Mouse (Mus musculus) embryonic facial prominence, embryonic 11.5 days (tissue): ENCODE measurements around the gene Gm2888. TPM values are rescaled to one million over a fixed set of nuclear protein-coding genes. Genes with fewer than 3 reads are reported as not detected.
A peak's percentile ranks its signal among the peaks of the same experiment; 100 is the strongest.
"Not testable (repeated sequence)": the region's sequence is repeated elsewhere in the genome, so short reads cannot be mapped to it uniquely, and the experiment has no call there.

Experiments
- ATAC-seq: fragments of 200-750 bp; cut with Nextera tagmentation; replicated peaks from 2 replicates; pipeline ENCODE4 v1.8.0; 2017; ENCODE audit warnings: low read depth; ENCODE audit not compliant: insufficient number of reproducible peaks, low FRiP score, low TSS enrichment
- DNase-seq: peaks from one replicate; pipeline ENCODE4 v3.0.0-alpha.2; 2015; ENCODE audit warnings: low spot score
- H3K27ac ChIP-seq: fragments of 300-500 bp; sonication (generic); replicated peaks from 2 replicates; pipeline ENCODE4 v1.5.1; 2014; ENCODE audit warnings: mild to moderate bottlenecking, low read depth, low read length, control low read depth
- H3K27me3 ChIP-seq: fragments of 300-500 bp; sonication (generic); 2 replicates; pipeline ENCODE4 v1.6.1; 2014; ENCODE audit warnings: mild to moderate bottlenecking, low read length, moderate library complexity, mixed read lengths; ENCODE audit not compliant: control insufficient read depth, insufficient read depth
- H3K36me3 ChIP-seq: fragments of 300-500 bp; sonication (generic); replicated peaks from 2 replicates; pipeline ENCODE4 v1.6.1; 2014; ENCODE audit warnings: low read depth, mild to moderate bottlenecking, low read length, moderate library complexity, mixed read lengths; ENCODE audit not compliant: control insufficient read depth, insufficient read depth
- H3K4me1 ChIP-seq: fragments of 300-500 bp; sonication (generic); 2 replicates; pipeline ENCODE4 v1.6.1; 2014; ENCODE audit warnings: low read length, mixed read lengths; ENCODE audit not compliant: control insufficient read depth, insufficient read depth
- H3K4me2 ChIP-seq: fragments of 300-500 bp; sonication (generic); 2 replicates; pipeline ENCODE4 v1.6.1; 2014; ENCODE audit warnings: low read depth, mild to moderate bottlenecking, control low read depth, low read length, moderate library complexity
- H3K4me3 ChIP-seq: fragments of 300-500 bp; sonication (generic); 2 replicates; pipeline ENCODE4 v1.5.1; 2014; ENCODE audit warnings: low read depth, low read length, control low read depth
- H3K9ac ChIP-seq: fragments of 300-500 bp; sonication (generic); replicated peaks from 2 replicates; pipeline ENCODE4 v1.6.1; 2014; ENCODE audit warnings: mild to moderate bottlenecking, control low read depth, low read length
- H3K9me3 ChIP-seq: fragments of 300-500 bp; sonication (generic); replicated peaks from 2 replicates; pipeline ENCODE4 v1.6.1; 2016; ENCODE audit warnings: mild to moderate bottlenecking, low read length, inconsistent platforms, mixed read lengths; ENCODE audit not compliant: control insufficient read depth
- WGBS: fragments of 180-500 bp; shearing (Covaris S2); extraction: QIAGEN DNeasy Blood & Tissue Kit; methylation state at CpG from one replicate; pipeline ENCODE4 v1.1.7; 2014; 5-methylcytosine and 5-hydroxymethylcytosine counted together
- polyA plus RNA-seq: library from polyadenylated mRNA; unstranded; fragments of >200 nt; fragmentation: Nextera tagmentation; extraction: Ambion mirVana; gene quantifications from 2 replicates; pipeline ENCODE4 v1.2.1, GENCODE M21; 2014

Gene Gm2888
- 0.11 TPM in 1 of 2 replicates, not detected in the other for polyA plus RNA-seq

- H3K36me3 ChIP-seq, ATAC-seq, H3K27ac ChIP-seq, H3K9me3 ChIP-seq, H3K4me2 ChIP-seq, H3K4me3 ChIP-seq, H3K27me3 ChIP-seq, H3K9ac ChIP-seq, DNase-seq, H3K4me1 ChIP-seq: not testable (repeated sequence)
- WGBS, result 55% methylated on average over 2 of the region's 3 CpGs
Measured at GRCm38 (mm10) chr14:3029702-3030101, at the start of gene Gm2888. TSS of gene Gm2888 (plus strand) at chr14:3030002.

- not testable (repeated sequence) for ATAC-seq, H3K27me3 ChIP-seq, H3K4me1 ChIP-seq, H3K9me3 ChIP-seq, H3K27ac ChIP-seq, H3K36me3 ChIP-seq
- H3K4me3 ChIP-seq, result peak within 1 kb of the TSS; percentile 43
- peak within 1 kb of the TSS; percentile 54 for H3K4me2 ChIP-seq
- DNase-seq, result peak; percentile 31
- peak within 1 kb of the TSS; percentile 55 for H3K9ac ChIP-seq
- 5% methylated on average over 13 of the region's 40 CpGs for WGBS
Measured at GRCm38 (mm10) chr14:3048727-3049512, 19.1 kb downstream of the Gm2888 start, which contains the start of gene Gm2897. TSS of gene Gm2897 (plus strand) at chr14:3049285.

DNA sequence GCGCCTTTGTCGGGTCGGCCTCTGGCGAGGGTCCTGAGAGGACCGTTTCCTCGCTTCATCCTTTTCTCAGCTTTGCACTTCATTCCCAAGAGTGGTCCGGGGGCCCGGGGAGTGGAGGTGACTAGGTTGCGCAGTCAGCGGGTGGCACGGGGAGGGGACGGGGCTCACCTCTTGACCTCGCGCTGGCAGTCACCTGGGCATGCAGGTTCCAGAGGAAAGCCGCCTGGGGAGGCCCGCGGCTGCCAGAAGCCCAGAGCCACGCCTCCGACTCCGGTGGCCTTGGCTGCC is 19.7 kb downstream of the Gm2888 start:
- ATAC-seq, H3K36me3 ChIP-seq, H3K4me1 ChIP-seq, H3K27me3 ChIP-seq, H3K9me3 ChIP-seq, H3K27ac ChIP-seq: not testable (repeated sequence)
- WGBS, result 0% methylated on average over 13 of the region's 20 CpGs
- Histone ChIP-seq H3K9ac (peak overlapping the region; percentile 55; the same call in 1 of the 2 replicates), H3K4me3 (peak overlapping the region; percentile 43), H3K4me2 (peak overlapping the region; percentile 54)
- peak; percentile 4 for DNase-seq

DNA sequence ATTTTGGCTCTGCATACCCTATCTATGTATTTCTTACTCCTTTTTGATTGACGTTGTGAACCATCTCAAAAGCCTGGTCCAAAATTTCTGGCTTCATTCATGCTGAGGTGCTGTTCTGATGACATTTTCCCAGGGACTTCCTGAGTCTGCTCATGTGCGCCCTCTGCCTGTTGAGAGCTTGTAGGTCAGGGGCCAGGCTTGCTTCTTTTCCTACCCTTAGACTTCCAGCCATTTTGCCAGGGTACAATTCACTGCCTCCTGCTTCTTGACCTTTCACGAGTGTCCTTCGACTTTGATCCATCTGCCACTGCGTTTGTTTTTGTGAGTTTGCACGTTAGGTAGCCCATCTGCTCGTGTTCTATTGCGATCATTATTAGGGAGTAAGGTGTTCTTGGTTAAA is 20.3 kb downstream of the Gm2888 start:
- not testable (repeated sequence) for ATAC-seq, H3K27me3 ChIP-seq, H3K36me3 ChIP-seq, H3K27ac ChIP-seq, H3K4me1 ChIP-seq, H3K9ac ChIP-seq, H3K4me2 ChIP-seq, H3K9me3 ChIP-seq, DNase-seq, H3K4me3 ChIP-seq
- WGBS, result 0% methylated on average over 5 of the region's 8 CpGs

Other genes starting within 250 kb of the Gm2888 start
- gene Gm2897, start 19.3 kb downstream of the Gm2888 start, polyA plus RNA-seq, result 4.6 and 5.1 TPM in 2 replicates
- gene Gm10340, start 104.0 kb downstream of the Gm2888 start, polyA plus RNA-seq, result 0.20 TPM in 1 of 2 replicates, not detected in the other
- gene Gm5795, start 158.3 kb downstream of the Gm2888 start, polyA plus RNA-seq, result not detected in 2 replicates
- 8.3 and 10.6 TPM in 2 replicates for gene D830030K20Rik, start 178.5 kb downstream of the Gm2888 start, polyA plus RNA-seq